Mouse (Mus musculus) liver, postnatal 0 days (tissue): ENCODE measurements around the gene Galc. TPM values are rescaled to one million over a fixed set of nuclear protein-coding genes. Genes with fewer than 3 reads are reported as not detected.

Experiments
- ATAC-seq: fragments of 200-750 bp; cut with Nextera tagmentation; 2 replicates; pipeline ENCODE4 v1.8.0; 2017; ENCODE audit warnings: mild to moderate bottlenecking, moderate library complexity
- DNase-seq: peaks from one replicate; pipeline ENCODE4 v3.0.0-alpha.2; 2016
- H3K27ac ChIP-seq: fragments of 300-500 bp; sonication (generic); 2 replicates; pipeline ENCODE4 v1.5.1; 2014; ENCODE audit warnings: antibody characterized with exemption, moderate library complexity, mild to moderate bottlenecking, low read depth
- H3K27me3 ChIP-seq: fragments of 300-500 bp; sonication (generic); 2 replicates; pipeline ENCODE4 v1.6.1; 2014; ENCODE audit warnings: low read length, control low read depth, mixed read lengths; ENCODE audit not compliant: insufficient read depth
- H3K36me3 ChIP-seq: fragments of 300-500 bp; sonication (generic); replicated peaks from 2 replicates; pipeline ENCODE4 v1.6.1; 2014; ENCODE audit warnings: mild to moderate bottlenecking, control low read depth, low read length, moderate library complexity, mixed read lengths; ENCODE audit not compliant: insufficient read depth
- H3K4me1 ChIP-seq: fragments of 300-500 bp; sonication (generic); 2 replicates; pipeline ENCODE4 v1.6.1; 2014; ENCODE audit warnings: antibody characterized with exemption, mild to moderate bottlenecking, control low read depth; ENCODE audit not compliant: insufficient read depth
- H3K4me2 ChIP-seq: fragments of 300-500 bp; sonication (generic); 2 replicates; pipeline ENCODE4 v1.6.1; 2014; ENCODE audit warnings: low read depth, mild to moderate bottlenecking, low read length, moderate library complexity, mixed read lengths
- H3K4me3 ChIP-seq: fragments of 300-500 bp; sonication (generic); 2 replicates; pipeline ENCODE4 v1.5.1; 2014; ENCODE audit warnings: low read depth, low read length
- H3K9ac ChIP-seq: fragments of 300-500 bp; sonication (generic); replicated peaks from 2 replicates; pipeline ENCODE4 v1.6.1; 2014; ENCODE audit warnings: mild to moderate bottlenecking, moderate library complexity
- H3K9me3 ChIP-seq: fragments of 300-500 bp; sonication (generic); 2 replicates; pipeline ENCODE4 v1.6.1; 2016; ENCODE audit warnings: mild to moderate bottlenecking, control low read depth, low read length, mixed read lengths
- CTCF ChIP-seq: sonication (generic); IDR thresholded peaks from 2 replicates; pipeline ENCODE4 v1.5.1; 2016; ENCODE audit warnings: antibody characterized with exemption, low read depth
- EP300 ChIP-seq: IDR thresholded peaks from 2 replicates; pipeline ENCODE4 v1.6.1; 2016; ENCODE audit warnings: antibody characterized with exemption, low read depth, mild to moderate bottlenecking
- WGBS: fragments of 180-500 bp; shearing (Covaris S2); extraction: QIAGEN DNeasy Blood & Tissue Kit; methylation state at CpG from one replicate; pipeline ENCODE4 v1.1.7; 2014; ENCODE audit not compliant: insufficient replicate concordance; 5-methylcytosine and 5-hydroxymethylcytosine counted together
- polyA plus RNA-seq: library from polyadenylated mRNA; unstranded; fragments of >200 nt; fragmentation: Nextera tagmentation; extraction: Ambion mirVana; gene quantifications from 2 replicates; pipeline ENCODE4 v1.2.1, GENCODE M21; 2015

The Galc gene
- polyA plus RNA-seq, 1 experiment from 2014 or later = 2.2 TPM

- ATAC-seq (no peak), DNase-seq (no peak)
- Histone ChIP-seq H3K9me3 (no peaks in the 10 kb centered on the region), H3K27me3 (no peaks in the 10 kb centered on the region), H3K4me1 (no peaks in the 10 kb centered on the region), H3K4me3 (no peak overlapping the region), H3K27ac (no peak overlapping the region), H3K36me3 (peaks cover 4% of the 10 kb centered on the region; the same call in 1 of the 2 replicates), H3K4me2 (no peak overlapping the region), H3K9ac (no peak overlapping the region)
- WGBS = 80% methylated on average over 1 of the region's 1 CpGs
- no peak for TF ChIP-seq CTCF
- no peak for TF ChIP-seq EP300
Observed at GRCm38 (mm10) chr12:98197401-98197800, 61.9 kb downstream of the Galc start.

- no peaks in the 10 kb centered on the region for H3K36me3 ChIP-seq
- H3K9ac ChIP-seq = no peak overlapping the region
- no peaks in the 10 kb centered on the region for H3K9me3 ChIP-seq
- DNase-seq (no peak), ATAC-seq (no peak)
- no peak overlapping the region for H3K4me3 ChIP-seq
- H3K4me1 ChIP-seq = no peaks in the 10 kb centered on the region
- no peak for TF ChIP-seq CTCF
- no peak for TF ChIP-seq EP300
- H3K27ac ChIP-seq = no peak overlapping the region
- H3K27me3 ChIP-seq = no peaks in the 10 kb centered on the region
- 72% methylated on average over 1 of the region's 1 CpGs for WGBS
- H3K4me2 ChIP-seq = no peak overlapping the region
Observed at GRCm38 (mm10) chr12:98190201-98190600, 69.1 kb downstream of the Galc start.

GRCm38 (mm10) chr12:98189096-98189495, 70.2 kb downstream of the Galc start:
- Histone ChIP-seq H3K4me2 (no peak overlapping the region), H3K9me3 (no peaks in the 10 kb centered on the region), H3K36me3 (no peaks in the 10 kb centered on the region), H3K9ac (no peak overlapping the region), H3K4me3 (no peak overlapping the region), H3K27me3 (no peaks in the 10 kb centered on the region), H3K27ac (no peak overlapping the region), H3K4me1 (no peaks in the 10 kb centered on the region)
- TF ChIP-seq CTCF (no peak), EP300 (no peak)
- DNase-seq = no peak
- ATAC-seq = no peak
- 74% methylated on average over 9 of the region's 9 CpGs for WGBS

GRCm38 (mm10) chr12:98187186-98187899, 71.9 kb downstream of the Galc start:
- Histone ChIP-seq H3K9ac (no peak overlapping the region), H3K27me3 (no peaks in the 10 kb centered on the region), H3K27ac (no peak overlapping the region), H3K9me3 (no peaks in the 10 kb centered on the region), H3K4me3 (no peak overlapping the region), H3K36me3 (no peaks in the 10 kb centered on the region), H3K4me2 (no peak overlapping the region), H3K4me1 (no peaks in the 10 kb centered on the region)
- ATAC-seq (no peak), DNase-seq (no peak)
- 71% methylated on average over 8 of the region's 8 CpGs for WGBS
- TF ChIP-seq EP300 = no peak
- TF ChIP-seq CTCF = no peak

GRCm38 (mm10) chr12:98181729-98182128, 77.5 kb downstream of the Galc start:
- WGBS = 22% methylated on average over 9 of the region's 9 CpGs
- H3K27ac ChIP-seq = no peak overlapping the region
- no peak overlapping the region for H3K9ac ChIP-seq
- no peak overlapping the region for H3K4me3 ChIP-seq
- DNase-seq (no peak), ATAC-seq (no peak)
- H3K4me2 ChIP-seq = no peak overlapping the region
- no peaks in the 10 kb centered on the region for H3K9me3 ChIP-seq
- no peaks in the 10 kb centered on the region for H3K4me1 ChIP-seq
- no peaks in the 10 kb centered on the region for H3K36me3 ChIP-seq
- H3K27me3 ChIP-seq = no peaks in the 10 kb centered on the region
- peak; percentile 71 for TF ChIP-seq CTCF
- no peak for TF ChIP-seq EP300

- ATAC-seq (no peak), DNase-seq (no peak)
- Histone ChIP-seq H3K4me3 (no peak overlapping the region), H3K9me3 (no peaks in the 10 kb centered on the region), H3K36me3 (no peaks in the 10 kb centered on the region), H3K27me3 (no peaks in the 10 kb centered on the region), H3K9ac (no peak overlapping the region), H3K4me1 (no peaks in the 10 kb centered on the region), H3K4me2 (no peak overlapping the region), H3K27ac (no peak overlapping the region)
- TF ChIP-seq CTCF = no peak
- no peak for TF ChIP-seq EP300
- 79% methylated on average over 6 of the region's 6 CpGs for WGBS
Observed at GRCm38 (mm10) chr12:98180807-98181206, 78.5 kb downstream of the Galc start.
